Mouse (Mus musculus) intestine, embryonic 16.5 days (tissue): Measurements from ENCODE around the gene Gm6993. TPM values are rescaled to one million over a fixed set of nuclear protein-coding genes. Genes with fewer than 3 reads are reported as not detected.

Source experiments
- ATAC-seq: fragments of 200-750 bp; cut with Nextera tagmentation; 2 replicates; pipeline ENCODE4 v1.8.0; 2017; ENCODE audit warnings: moderate TSS enrichment, moderate library complexity
- H3K27ac ChIP-seq: fragments of 300-500 bp; sonication (generic); 2 replicates; pipeline ENCODE4 v1.5.1; 2014; ENCODE audit warnings: mild to moderate bottlenecking, low read length
- H3K27me3 ChIP-seq: fragments of 300-500 bp; sonication (generic); replicated peaks from 2 replicates; pipeline ENCODE4 v1.6.1; 2014; ENCODE audit warnings: low read length, control low read depth, mixed read lengths; ENCODE audit not compliant: control insufficient read depth, insufficient read depth
- H3K36me3 ChIP-seq: fragments of 300-500 bp; sonication (generic); 2 replicates; pipeline ENCODE4 v1.6.1; 2014; ENCODE audit warnings: low read length, control low read depth; ENCODE audit not compliant: control insufficient read depth, insufficient read depth
- H3K4me1 ChIP-seq: fragments of 300-500 bp; sonication (generic); 2 replicates; pipeline ENCODE4 v1.6.1; 2014; ENCODE audit warnings: low read length, control low read depth, mixed read lengths; ENCODE audit not compliant: control insufficient read depth, insufficient read depth
- H3K4me2 ChIP-seq: fragments of 300-500 bp; sonication (generic); 2 replicates; pipeline ENCODE4 v1.6.1; 2014; ENCODE audit warnings: low read depth, low read length, control low read depth
- H3K4me3 ChIP-seq: fragments of 300-500 bp; sonication (generic); 2 replicates; pipeline ENCODE4 v1.5.1; 2014; ENCODE audit warnings: mild to moderate bottlenecking, low read length
- H3K9ac ChIP-seq: fragments of 300-500 bp; sonication (generic); 2 replicates; pipeline ENCODE4 v1.6.1; 2014; ENCODE audit warnings: low read depth, low read length
- H3K9me3 ChIP-seq: fragments of 300-500 bp; sonication (generic); 2 replicates; pipeline ENCODE4 v1.6.1; 2016; ENCODE audit warnings: low read length, control low read depth; ENCODE audit not compliant: control insufficient read depth
- WGBS: fragments of 180-500 bp; shearing (Covaris S2); extraction: QIAGEN DNeasy Blood & Tissue Kit; methylation state at CpG from one replicate; pipeline ENCODE4 v1.1.7; 2014; 5-methylcytosine and 5-hydroxymethylcytosine counted together
- polyA plus RNA-seq: library from polyadenylated mRNA; unstranded; fragments of >200 nt; fragmentation: Nextera tagmentation; extraction: Ambion mirVana; gene quantifications from 2 replicates; pipeline ENCODE4 v1.2.1, GENCODE M21; 2015

Gene Gm6993
- polyA plus RNA-seq, 1 experiment from 2014 or later, result not detected

DNA sequence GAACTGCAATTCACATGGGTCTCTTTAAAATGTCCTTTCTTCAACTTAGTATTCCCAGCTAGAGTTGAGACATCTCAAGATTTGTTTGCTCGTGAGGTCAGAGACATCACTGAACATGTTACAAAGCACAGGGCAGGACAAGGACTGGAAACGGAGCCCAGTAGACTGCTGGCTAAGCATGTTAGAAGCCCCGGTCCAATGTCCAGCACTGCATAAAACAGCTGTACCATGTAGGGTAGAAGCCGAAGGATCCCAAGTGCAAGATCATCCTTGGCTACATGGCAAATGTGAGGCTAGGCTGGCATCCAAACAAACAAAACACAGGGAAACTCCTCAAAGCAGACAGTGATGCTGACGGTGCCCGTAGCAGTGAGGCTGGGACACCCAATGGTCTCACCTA is 5.6 kb upstream of the Gm6993 start:
- no peak overlapping the region for H3K4me3 ChIP-seq
- no peaks in the 10 kb centered on the region for H3K27me3 ChIP-seq
- no peak overlapping the region for H3K27ac ChIP-seq
- 86% methylated on average over 6 of the region's 6 CpGs for WGBS
- no peak for ATAC-seq
- no peak overlapping the region for H3K9ac ChIP-seq
- no peaks in the 10 kb centered on the region for H3K9me3 ChIP-seq
- H3K36me3 ChIP-seq, result no peaks in the 10 kb centered on the region
- no peak overlapping the region for H3K4me2 ChIP-seq
- no peaks in the 10 kb centered on the region for H3K4me1 ChIP-seq

- Histone ChIP-seq H3K9ac (no peak overlapping the region), H3K36me3 (no peaks in the 10 kb centered on the region), H3K4me1 (no peaks in the 10 kb centered on the region), H3K9me3 (no peaks in the 10 kb centered on the region), H3K4me2 (no peak overlapping the region), H3K27ac (no peak overlapping the region), H3K27me3 (no peaks in the 10 kb centered on the region), H3K4me3 (no peak overlapping the region)
- ATAC-seq, result no peak
- 64% methylated on average over 12 of the region's 12 CpGs for WGBS
Measured at GRCm38 (mm10) chr12:31236861-31237595, 3.5 kb upstream of the Gm6993 start.

DNA sequence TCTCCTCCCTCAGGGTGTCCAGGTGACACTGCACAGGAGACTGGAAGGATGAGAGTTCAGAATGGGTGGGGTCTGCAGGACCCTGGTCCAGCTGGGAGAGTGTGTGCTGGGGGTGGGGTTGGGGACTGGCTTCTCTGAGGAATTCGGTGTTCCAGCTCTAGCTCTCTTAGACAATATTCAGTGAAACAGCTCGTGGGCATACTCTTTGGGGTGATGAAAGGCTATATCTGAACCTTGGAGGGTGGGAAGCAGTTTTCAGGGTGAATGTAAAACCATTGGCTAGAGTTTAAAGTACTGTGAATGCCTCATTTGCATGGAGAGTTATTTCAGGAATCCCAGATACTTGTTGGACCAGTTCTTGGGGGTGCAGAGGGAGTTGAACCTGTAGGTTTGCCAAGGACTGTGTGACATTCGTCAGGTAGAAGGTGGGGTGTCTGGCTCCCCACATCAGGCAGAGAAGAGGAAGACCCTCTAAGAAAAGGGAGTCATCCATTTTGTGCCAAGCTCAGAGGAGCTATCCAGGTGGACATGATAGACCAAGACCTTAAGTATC is 1.5 kb upstream of the Gm6993 start:
- Histone ChIP-seq H3K9ac (no peak overlapping the region), H3K27me3 (no peaks in the 10 kb centered on the region), H3K4me3 (no peak overlapping the region), H3K4me1 (no peaks in the 10 kb centered on the region), H3K36me3 (no peaks in the 10 kb centered on the region), H3K27ac (no peak overlapping the region), H3K4me2 (no peak overlapping the region), H3K9me3 (no peaks in the 10 kb centered on the region)
- 74% methylated on average over 3 of the region's 3 CpGs for WGBS
- ATAC-seq, result no peak; the same call in 1 of the 2 replicates

- WGBS, result 62% methylated on average over 4 of the region's 4 CpGs
- H3K9me3 ChIP-seq, result no peaks in the 10 kb centered on the region
- H3K4me2 ChIP-seq, result no peak overlapping the region
- peak; percentile 67 for ATAC-seq
- no peaks in the 10 kb centered on the region for H3K4me1 ChIP-seq
- no peak overlapping the region for H3K9ac ChIP-seq
- no peak overlapping the region for H3K4me3 ChIP-seq
- no peaks in the 10 kb centered on the region for H3K27me3 ChIP-seq
- no peak overlapping the region for H3K27ac ChIP-seq
- H3K36me3 ChIP-seq, result no peaks in the 10 kb centered on the region
Measured at GRCm38 (mm10) chr12:31239798-31240197, 772 bp upstream of the Gm6993 start.

- no peak overlapping the region for H3K4me2 ChIP-seq
- no peaks in the 10 kb centered on the region; the same call in none of the 2 replicates for H3K4me1 ChIP-seq
- H3K36me3 ChIP-seq, result no peaks in the 10 kb centered on the region
- no peak overlapping the region for H3K4me3 ChIP-seq
- no peaks in the 10 kb centered on the region for H3K27me3 ChIP-seq
- H3K9ac ChIP-seq, result no peak overlapping the region
- no peak overlapping the region for H3K27ac ChIP-seq
- 67% methylated on average over 6 of the region's 6 CpGs for WGBS
- no peaks in the 10 kb centered on the region for H3K9me3 ChIP-seq
- ATAC-seq, result no peak
Measured at GRCm38 (mm10) chr12:31241595-31242342, 1.2 kb downstream of the Gm6993 start.

DNA sequence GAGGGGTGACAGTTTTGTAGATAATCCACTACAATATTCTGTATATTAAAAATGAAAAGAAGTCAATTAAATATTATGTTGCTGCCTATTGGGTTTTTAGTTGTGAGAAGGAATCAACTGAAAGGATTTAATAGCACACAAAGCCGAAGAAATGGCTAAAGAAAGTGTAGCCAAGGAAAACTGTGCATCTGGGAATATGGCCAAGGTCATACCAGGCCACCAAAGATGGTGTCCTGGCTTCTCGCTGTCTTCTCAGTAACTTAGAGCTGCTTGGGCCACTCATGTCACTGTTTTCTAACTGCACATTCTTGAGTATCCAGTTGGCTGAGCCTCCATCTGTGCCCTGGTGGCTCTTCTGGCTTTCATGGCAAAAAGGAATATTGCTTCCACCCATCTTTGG is 3.4 kb downstream of the Gm6993 start:
- WGBS, result 77% methylated on average over 2 of the region's 2 CpGs
- no peak for ATAC-seq
- H3K27me3 ChIP-seq, result no peaks in the 10 kb centered on the region
- H3K4me1 ChIP-seq, result peaks cover 8% of the 10 kb centered on the region
- H3K9me3 ChIP-seq, result no peaks in the 10 kb centered on the region
- no peak overlapping the region for H3K4me2 ChIP-seq
- no peak overlapping the region for H3K27ac ChIP-seq
- H3K9ac ChIP-seq, result no peak overlapping the region
- H3K36me3 ChIP-seq, result no peaks in the 10 kb centered on the region
- no peak overlapping the region for H3K4me3 ChIP-seq

- whole genome bisulfite sequencing, result 86% methylated on average over 3 of the region's 3 CpGs
- no peak for ATAC-seq
- H3K4me3 ChIP-seq, result no peak overlapping the region
Measured at GRCm38 (mm10) chr12:31244691-31245090, 4.1 kb downstream of the Gm6993 start.

DNA sequence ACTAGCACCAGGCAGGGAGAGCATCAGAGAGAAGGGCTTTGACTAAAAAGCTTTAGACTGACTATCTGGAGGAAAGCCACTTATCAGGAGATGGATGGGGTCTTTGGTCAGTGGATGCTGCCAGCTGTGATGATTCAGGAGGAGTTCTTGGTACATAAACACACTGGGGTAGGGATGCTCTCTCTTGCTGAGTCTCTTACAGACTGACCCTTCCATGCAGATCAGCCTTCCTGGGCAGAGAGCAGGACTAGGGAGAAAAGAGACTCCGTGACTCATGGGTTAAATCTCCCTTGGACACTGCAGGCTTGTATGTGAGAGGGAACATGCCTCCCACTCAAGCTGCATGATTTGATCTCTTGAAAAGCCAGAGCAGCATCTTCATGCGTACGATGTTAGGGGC is 5.6 kb downstream of the Gm6993 start:
- H3K9ac ChIP-seq, result no peak overlapping the region
- H3K27me3 ChIP-seq, result no peaks in the 10 kb centered on the region
- no peaks in the 10 kb centered on the region for H3K36me3 ChIP-seq
- H3K4me2 ChIP-seq, result no peak overlapping the region
- no peak overlapping the region for H3K4me3 ChIP-seq
- WGBS, result 34% methylated on average over 3 of the region's 3 CpGs
- peak overlapping the region; percentile 39; the same call in 1 of the 2 replicates for H3K27ac ChIP-seq
- H3K4me1 ChIP-seq, result peaks cover 8% of the 10 kb centered on the region
- peak; percentile 50 for ATAC-seq
- no peaks in the 10 kb centered on the region for H3K9me3 ChIP-seq

More at GRCm38 (mm10) chr12:31244691-31245090, 4.1 kb downstream of the Gm6993 start:
- Histone ChIP-seq H3K4me2 (no peak overlapping the region), H3K36me3 (no peaks in the 10 kb centered on the region), H3K27me3 (no peaks in the 10 kb centered on the region), H3K9ac (no peak overlapping the region), H3K9me3 (no peaks in the 10 kb centered on the region), H3K4me1 (peaks cover 8% of the 10 kb centered on the region), H3K27ac (no peak overlapping the region)

DNA sequence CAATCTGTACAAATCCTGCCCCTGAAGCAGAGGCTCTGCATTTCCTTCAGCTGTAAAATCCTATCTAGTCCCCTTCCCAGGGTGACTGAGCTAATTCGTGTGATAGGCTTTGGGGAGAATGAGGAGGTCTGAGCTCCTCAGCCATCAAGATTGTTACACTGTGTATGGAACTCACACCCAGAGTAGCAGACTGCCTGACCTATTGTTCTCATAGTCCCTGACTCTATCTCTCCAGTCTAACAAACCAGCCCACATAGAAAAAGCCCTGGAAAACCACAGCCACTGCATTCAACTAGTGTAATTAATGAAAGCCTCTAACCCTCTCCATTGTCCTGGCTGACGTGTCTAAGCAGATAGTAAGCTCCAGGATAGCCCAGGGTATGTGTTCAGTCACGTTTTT is 6.0 kb downstream of the Gm6993 start:
- Histone ChIP-seq H3K9me3 (no peaks in the 10 kb centered on the region), H3K36me3 (no peaks in the 10 kb centered on the region), H3K4me3 (no peak overlapping the region), H3K4me1 (peaks cover 8% of the 10 kb centered on the region), H3K27me3 (no peaks in the 10 kb centered on the region), H3K9ac (no peak overlapping the region), H3K27ac (peak overlapping the region; percentile 27; the same call in 1 of the 2 replicates), H3K4me2 (no peak overlapping the region)
- WGBS, result 47% methylated on average over 3 of the region's 3 CpGs
- ATAC-seq, result no peak
